ENCODE assay signal across 8 mouse cellular contexts in the genomic region with DNA sequence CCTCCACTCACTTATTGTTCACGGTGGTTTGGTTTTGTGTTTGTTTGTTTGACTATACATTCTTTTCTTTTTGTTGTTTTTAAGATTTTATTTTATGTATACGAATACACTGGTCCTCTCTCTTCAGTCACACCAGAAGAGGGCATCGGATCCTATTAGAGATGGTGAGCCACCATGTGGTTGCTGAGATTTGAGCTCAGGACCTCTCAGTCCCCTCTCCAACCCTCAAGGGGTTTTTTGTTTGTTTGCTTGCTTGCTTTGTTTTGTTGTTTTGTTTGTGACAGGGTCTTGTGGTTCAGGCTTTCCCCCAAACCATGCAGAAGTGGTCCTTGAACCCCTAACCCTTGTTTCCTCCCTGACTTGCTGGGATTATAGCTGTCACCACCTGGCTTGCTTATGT. TPM values are rescaled to one million over a fixed set of nuclear protein-coding genes. Genes with fewer than 3 reads are reported as not detected.
DNase-seq lines count a peak whose midpoint lies in the region; ATAC-seq and TF ChIP-seq lines count a peak whose summit lies in the region.

No protein-coding gene starts in this region.

- no peak for TF ChIP-seq CTCF in MEL (IDR thresholded peaks at IDR 0.05 in 2 of 3, conservative IDR thresholded peaks at IDR 0.05 in 1 of 3; ENCODE audit: control insufficient read depth in 1 of 3, insufficient read depth in 1 of 3, low read depth in 2 of 3, low read length in 3 of 3, poor library complexity in 1 of 3, severe bottlenecking in 1 of 3)

- H3K4me2 ChIP-seq in heart, embryonic 16.5 days (ENCODE audit: low read depth, low read length): peak overlapping the region; percentile 91
- peak overlapping the region; percentile 85 for H3K4me2 ChIP-seq in hindbrain, embryonic 12.5 days (replicated peaks)
- peak overlapping the region; percentile 75 for H3K4me2 ChIP-seq in midbrain, embryonic 14.5 days (ENCODE audit: low read length)

- ATAC-seq in heart, embryonic 16.5 days (replicated peaks; ENCODE audit: extremely low read depth, insufficient read depth, low FRiP score): no peak
- ATAC-seq in hindbrain, embryonic 12.5 days (ENCODE audit: low FRiP score): no peak
- ATAC-seq in midbrain, embryonic 14.5 days (ENCODE audit: low FRiP score, low TSS enrichment): no peak

- DNase-seq in heart, adult 18-20 months: no peak
- DNase-seq in MEL (ENCODE audit: low read depth, low spot score): no peak
- no peak for DNase-seq in midbrain, embryonic 14.5 days
- DNase-seq in ovary, postnatal 36 days (ENCODE audit: low spot score): no peak
- no peak for DNase-seq in gastrocnemius, postnatal 4 days (ENCODE audit: low spot score in 2 of 2)
- no peak for DNase-seq in right cerebral cortex, postnatal 36 days (ENCODE audit: low spot score in 2 of 2)

- no peaks in the 10 kb centered on the region; the same call in 1 of the 2 replicates for H3K27me3 ChIP-seq in heart, embryonic 16.5 days (ENCODE audit: control insufficient read depth, insufficient read depth, low read length)
- no peaks in the 10 kb centered on the region for H3K27me3 ChIP-seq in MEL (ENCODE audit: control insufficient read depth in 1 of 2, insufficient read depth in 2 of 2, low read length in 2 of 2)
- no peaks in the 10 kb centered on the region for H3K27me3 ChIP-seq in hindbrain, embryonic 12.5 days
- no peaks in the 10 kb centered on the region for H3K27me3 ChIP-seq in midbrain, embryonic 14.5 days (ENCODE audit: control insufficient read depth, insufficient read depth, low read length)

- H3K36me3 ChIP-seq in heart, embryonic 16.5 days (ENCODE audit: control insufficient read depth, insufficient read depth): no peaks in the 10 kb centered on the region
- peaks cover 0 to 45% of the 10 kb centered on the region in 2 experiments; a peak in 2 of 4 replicates for H3K36me3 ChIP-seq in MEL (ENCODE audit: control insufficient read depth in 1 of 2, insufficient read depth in 2 of 2, low read length in 2 of 2)
- no peaks in the 10 kb centered on the region for H3K36me3 ChIP-seq in hindbrain, embryonic 12.5 days
- H3K36me3 ChIP-seq in midbrain, embryonic 14.5 days (ENCODE audit: control insufficient read depth, insufficient read depth, low read length): no peaks in the 10 kb centered on the region

- no peak for TF ChIP-seq RAD21 in MEL (IDR thresholded peaks at IDR 0.05; ENCODE audit: low read depth, low read length)

- 55% methylated on average over 3 of the region's 3 CpGs for WGBS in heart, embryonic 16.5 days
- 56% methylated on average over 3 of the region's 3 CpGs for WGBS in hindbrain, embryonic 12.5 days
- 62% methylated on average over 3 of the region's 3 CpGs for WGBS in midbrain, embryonic 14.5 days

- peak overlapping the region; percentile 71 for H3K4me3 ChIP-seq in heart, embryonic 16.5 days (ENCODE audit: low read length)
- peak overlapping the region in 1 of 2 experiments; percentile 37; a peak in 2 of 4 replicates for H3K4me3 ChIP-seq in MEL (ENCODE audit: control insufficient read depth in 1 of 2, insufficient read depth in 1 of 2, low read depth in 2 of 2, low read length in 2 of 2)
- peak overlapping the region; percentile 59 for H3K4me3 ChIP-seq in hindbrain, embryonic 12.5 days
- H3K4me3 ChIP-seq in midbrain, embryonic 14.5 days (replicated peaks; ENCODE audit: low read depth, low read length): peak overlapping the region; percentile 51

- H3K79me2 ChIP-seq in MEL (ENCODE audit: control insufficient read depth, insufficient read depth, low read length, poor library complexity): peaks cover 7% of the 10 kb centered on the region; the same call in 1 of the 2 replicates

- H3K9ac ChIP-seq in heart, embryonic 16.5 days (ENCODE audit: low read length): peak overlapping the region; percentile 87
- H3K9ac ChIP-seq in MEL (ENCODE audit: control insufficient read depth, low read depth, low read length, poor library complexity, severe bottlenecking): peak overlapping the region; percentile 68
- H3K9ac ChIP-seq in hindbrain, embryonic 12.5 days: peak overlapping the region; percentile 82; the same call in 1 of the 2 replicates
- peak overlapping the region; percentile 69 for H3K9ac ChIP-seq in midbrain, embryonic 14.5 days (replicated peaks; ENCODE audit: low read length)

- peaks cover 17% of the 10 kb centered on the region for H3K4me1 ChIP-seq in heart, embryonic 16.5 days (ENCODE audit: control insufficient read depth, insufficient read depth, low read length)
- H3K4me1 ChIP-seq in MEL (ENCODE audit: control insufficient read depth in 1 of 2, insufficient read depth in 2 of 2, low read length in 2 of 2): peaks cover 5 to 47% of the 10 kb centered on the region in 2 experiments
- peaks cover 22% of the 10 kb centered on the region for H3K4me1 ChIP-seq in hindbrain, embryonic 12.5 days
- peaks cover 8% of the 10 kb centered on the region; the same call in 1 of the 2 replicates for H3K4me1 ChIP-seq in midbrain, embryonic 14.5 days (ENCODE audit: control insufficient read depth, insufficient read depth, low read length)

- H3K27ac ChIP-seq in heart, embryonic 16.5 days (ENCODE audit: low read length): peak overlapping the region; percentile 98
- peak overlapping the region; percentile 99 for H3K27ac ChIP-seq in MEL (ENCODE audit: control insufficient read depth, low read depth, low read length)
- peak overlapping the region; percentile 98 for H3K27ac ChIP-seq in hindbrain, embryonic 12.5 days
- H3K27ac ChIP-seq in midbrain, embryonic 14.5 days (replicated peaks; ENCODE audit: low read depth, low read length): peak overlapping the region; percentile 94

- H3K9me3 ChIP-seq in heart, embryonic 16.5 days (replicated peaks; ENCODE audit: control insufficient read depth, low read length): no peaks in the 10 kb centered on the region
- no peaks in the 10 kb centered on the region for H3K9me3 ChIP-seq in MEL (replicated peaks; ENCODE audit: insufficient read depth, low read length)
- H3K9me3 ChIP-seq in hindbrain, embryonic 12.5 days (replicated peaks): no peaks in the 10 kb centered on the region
- H3K9me3 ChIP-seq in midbrain, embryonic 14.5 days (ENCODE audit: control insufficient read depth, low read length): no peaks in the 10 kb centered on the region

- TF ChIP-seq EP300 in MEL (IDR thresholded peaks at IDR 0.05; ENCODE audit: low read depth in 1 of 2, low read length in 2 of 2): no peak

- no peak for TF ChIP-seq POLR2A in MEL (IDR thresholded peaks at IDR 0.05; ENCODE audit: control insufficient read depth in 1 of 2, insufficient read depth in 1 of 2, low read depth in 1 of 2, low read length in 2 of 2, poor library complexity in 1 of 2)

RNA-seq across cellular contexts. Expression of a gene that starts 1.5 kb away (rescaled TPM):
- 2.4 and 5.8 TPM in 2 replicates for polyA plus RNA-seq in heart, embryonic 16.5 days (2015; fragmentation: Nextera tagmentation; extraction: Ambion mirVana)
- total RNA-seq in heart, adult 18-20 months (2021): 10 to 100 TPM; 12.0 to 13.7 TPM
- total RNA-seq in MEL (2012; rRNA removed): 195 and 290 TPM in 2 replicates
- polyA plus RNA-seq in MEL (2012; ENCODE audit: insufficient read depth in 1 of 2, insufficient read length in 2 of 2, low read depth in 1 of 2, low replicate concordance in 2 of 2, missing spikeins in 1 of 2): 1 to 10 TPM in 1 of 2 experiments, not detected in 1; 1.5 TPM
- 5.0 and 10.9 TPM in 2 replicates for polyA plus RNA-seq in hindbrain, embryonic 12.5 days (2016; fragmentation: Nextera tagmentation; extraction: Ambion mirVana)
- polyA plus RNA-seq in midbrain, embryonic 14.5 days (2014; fragmentation: Nextera tagmentation; extraction: Ambion mirVana): 5.2 TPM in 2 replicates
- 10 to 100 TPM; 74.6 to 96.7 TPM for total RNA-seq in gastrocnemius, postnatal 4 days (2021)

RNA-seq across cellular contexts. Expression of a gene that starts 6.8 kb away (rescaled TPM):
- 17.2 and 25.2 TPM in 2 replicates for polyA plus RNA-seq in heart, embryonic 16.5 days (2015; fragmentation: Nextera tagmentation; extraction: Ambion mirVana)
- total RNA-seq in heart, adult 18-20 months (2021): 10 to 100 TPM; 16.8 to 21.7 TPM
- 3,962 and 5,017 TPM in 2 replicates for total RNA-seq in MEL (2012; rRNA removed)
- 10 to 100 TPM in 1 of 2 experiments, not detected in 1; 71.7 TPM for polyA plus RNA-seq in MEL (2012; ENCODE audit: insufficient read depth in 1 of 2, insufficient read length in 2 of 2, low read depth in 1 of 2, low replicate concordance in 2 of 2, missing spikeins in 1 of 2)
- 39.7 and 58.2 TPM in 2 replicates for polyA plus RNA-seq in hindbrain, embryonic 12.5 days (2016; fragmentation: Nextera tagmentation; extraction: Ambion mirVana)
- 19.3 and 20.1 TPM in 2 replicates for polyA plus RNA-seq in midbrain, embryonic 14.5 days (2014; fragmentation: Nextera tagmentation; extraction: Ambion mirVana)
- 100 to 1,000 TPM; 677 to 879 TPM for total RNA-seq in gastrocnemius, postnatal 4 days (2021)

RNA-seq across cellular contexts. Expression of a gene that starts 7.9 kb away (rescaled TPM):
- 3.7 and 4.1 TPM in 2 replicates for polyA plus RNA-seq in heart, embryonic 16.5 days (2015; fragmentation: Nextera tagmentation; extraction: Ambion mirVana)
- 10 to 100 TPM; 30.7 to 37.2 TPM for total RNA-seq in heart, adult 18-20 months (2021)
- 6,680 and 8,754 TPM in 2 replicates for total RNA-seq in MEL (2012; rRNA removed)
- polyA plus RNA-seq in MEL (2012; ENCODE audit: insufficient read depth in 1 of 2, insufficient read length in 2 of 2, low read depth in 1 of 2, low replicate concordance in 2 of 2, missing spikeins in 1 of 2): 10 to 100 TPM in 1 of 2 experiments, not detected in 1; 11.2 TPM
- 8.6 and 14.4 TPM in 2 replicates for polyA plus RNA-seq in hindbrain, embryonic 12.5 days (2016; fragmentation: Nextera tagmentation; extraction: Ambion mirVana)
- polyA plus RNA-seq in midbrain, embryonic 14.5 days (2014; fragmentation: Nextera tagmentation; extraction: Ambion mirVana): 4.9 and 5.4 TPM in 2 replicates
- total RNA-seq in gastrocnemius, postnatal 4 days (2021): 100 to 1,000 TPM; 676 to 744 TPM

RNA-seq across cellular contexts. Expression of a gene that starts 15.1 kb away (rescaled TPM):
- 0.76 and 1.2 TPM in 2 replicates for polyA plus RNA-seq in heart, embryonic 16.5 days (2015; fragmentation: Nextera tagmentation; extraction: Ambion mirVana)
- not detected for total RNA-seq in heart, adult 18-20 months (2021)
- total RNA-seq in MEL (2012; rRNA removed): 1.3 and 1.5 TPM in 2 replicates
- not detected for polyA plus RNA-seq in MEL (2012; ENCODE audit: insufficient read depth in 1 of 2, insufficient read length in 2 of 2, low read depth in 1 of 2, low replicate concordance in 2 of 2, missing spikeins in 1 of 2)
- 0.71 and 0.91 TPM in 2 replicates for polyA plus RNA-seq in hindbrain, embryonic 12.5 days (2016; fragmentation: Nextera tagmentation; extraction: Ambion mirVana)
- polyA plus RNA-seq in midbrain, embryonic 14.5 days (2014; fragmentation: Nextera tagmentation; extraction: Ambion mirVana): 1.0 TPM in 1 of 2 replicates, not detected in the other
- total RNA-seq in gastrocnemius, postnatal 4 days (2021): under 1 TPM in 1 of 2 experiments, not detected in 1; 0.44 TPM

RNA-seq across cellular contexts. Expression of a gene that starts 16.3 kb away (rescaled TPM):
- 11.8 and 12.6 TPM in 2 replicates for polyA plus RNA-seq in heart, embryonic 16.5 days (2015; fragmentation: Nextera tagmentation; extraction: Ambion mirVana)
- total RNA-seq in heart, adult 18-20 months (2021): 10 to 100 TPM in 1 of 2 experiments, 1 to 10 TPM in 1; 9.3 to 14.7 TPM
- 3,456 and 4,103 TPM in 2 replicates for total RNA-seq in MEL (2012; rRNA removed)
- 1 to 10 TPM in 1 of 2 experiments, not detected in 1; 1.5 TPM for polyA plus RNA-seq in MEL (2012; ENCODE audit: insufficient read depth in 1 of 2, insufficient read length in 2 of 2, low read depth in 1 of 2, low replicate concordance in 2 of 2, missing spikeins in 1 of 2)
- polyA plus RNA-seq in hindbrain, embryonic 12.5 days (2016; fragmentation: Nextera tagmentation; extraction: Ambion mirVana): 16.0 and 22.0 TPM in 2 replicates
- polyA plus RNA-seq in midbrain, embryonic 14.5 days (2014; fragmentation: Nextera tagmentation; extraction: Ambion mirVana): 24.7 and 32.0 TPM in 2 replicates
- total RNA-seq in gastrocnemius, postnatal 4 days (2021): 10 to 100 TPM; 12.3 to 14.6 TPM
